Mouse (Mus musculus): Measurements from ENCODE around the gene Zfp524. TPM values are rescaled to one million over a fixed set of nuclear protein-coding genes. Genes with fewer than 3 reads are reported as not detected.
A peak's percentile ranks its signal among the peaks of the same experiment; 100 is the strongest.

The Zfp524 gene
- total and polyA plus RNA-seq, 3 experiments = 2.3 to 8.4 (median 4.4) TPM

GRCm38 (mm10) chr7:5015118-5016001, 1.1 kb downstream of the Zfp524 start, which contains the start of gene Gm44973 (continued):
- TF ChIP-seq SMC3 (IDR thresholded peaks at IDR 0.05; ENCODE audit: low read depth, low read length) (no peak), ETS1 (conservative IDR thresholded peaks at IDR 0.05; ENCODE audit: low read depth, low read length) (no peak), ZKSCAN1 (IDR thresholded peaks at IDR 0.05; ENCODE audit: borderline replicate concordance, low read depth, low read length) (no peak), E2F4 (IDR thresholded peaks at IDR 0.05; ENCODE audit: insufficient replicate concordance, low read depth, low read length) (peak; percentile 58; the same call in 1 of the 2 replicates), NELFE (IDR thresholded peaks at IDR 0.05; ENCODE audit: low read depth, low read length) (peak; percentile 40; the same call in 1 of the 2 replicates), MAZ (IDR thresholded peaks at IDR 0.05; ENCODE audit: low read depth, low read length) (peak; percentile 91), NRF1 (IDR thresholded peaks at IDR 0.05; ENCODE audit: low read depth, low read length) (peak; percentile 65), CHD1 (IDR thresholded peaks at IDR 0.05; ENCODE audit: low read depth, low read length) (no peak), MYC (IDR thresholded peaks at IDR 0.05; ENCODE audit: low read depth, low read length) (0 out of 2 replicates have a peak, but pooled peaks have one; percentile 46), SIN3A (IDR thresholded peaks at IDR 0.05; ENCODE audit: low read length) (peak; percentile 54; the same call in 1 of the 2 replicates), MAFK (IDR thresholded peaks at IDR 0.05; ENCODE audit: insufficient replicate concordance, low read length) (no peak), USF2 (conservative IDR thresholded peaks at IDR 0.05; ENCODE audit: low read depth, low read length) (no peak), USF1 (IDR thresholded peaks at IDR 0.05; ENCODE audit: low read depth, low read length) (no peak), MXI1 (IDR thresholded peaks at IDR 0.05; ENCODE audit: low read depth, low read length) (peak; percentile 66), UBTF (IDR thresholded peaks at IDR 0.05; ENCODE audit: low read depth, low read length) (no peak), GABPA (IDR thresholded peaks at IDR 0.05; ENCODE audit: insufficient replicate concordance, low read depth, low read length) (no peak), RAD21 (IDR thresholded peaks at IDR 0.05; ENCODE audit: low read depth, low read length) (no peak), POLR2A (IDR thresholded peaks at IDR 0.05; ENCODE audit: low read depth, low read length) (peak; percentile 68; the same call in 1 of the 2 replicates), HCFC1 (IDR thresholded peaks at IDR 0.05; ENCODE audit: low read depth, low read length) (no peak), TCF12 (IDR thresholded peaks at IDR 0.05; ENCODE audit: low read depth, low read length) (peak; percentile 19; the same call in 1 of the 2 replicates), KAT2A (IDR thresholded peaks at IDR 0.05; ENCODE audit: insufficient replicate concordance, low read length) (0 out of 2 replicates have a peak, but pooled peaks have one; percentile 2), TBP (conservative IDR thresholded peaks at IDR 0.05; ENCODE audit: low read depth, low read length) (no peak)

- peak overlapping the region; percentile 44 to 73 (median 61) for H3K4me3 ChIP-seq (replicated peaks in 1 of 3; ENCODE audit: low read depth in 2 of 3, low read length in 2 of 3, poor library complexity in 1 of 3)
- no peak for DNase-seq (ENCODE audit: extremely low read depth)
- dilution Hi-C loops (cut with MboI; ENCODE audit: extremely low pct_ligation_motif_present, extremely low pct_unique_long_range_greater_than_20kb, low sequenced_read_pairs) = no loop called here
Measured at GRCm38 (mm10) chr7:5016057-5016456, 1.8 kb downstream of the Zfp524 start.

More at GRCm38 (mm10) chr7:5016057-5016456, 1.8 kb downstream of the Zfp524 start:
- H3K27me3 ChIP-seq (replicated peaks) = no peaks in the 10 kb centered on the region
- no peak for TF ChIP-seq MAZ (IDR thresholded peaks at IDR 0.05; ENCODE audit: low read depth, low read length)
- in situ Hi-C loops (cut with MboI; ENCODE audit: low pct_ligation_motif_present, low pct_unique_long_range_greater_than_20kb, low sequenced_read_pairs) = no loop called here
- H3K36me3 ChIP-seq (replicated peaks in 1 of 2; ENCODE audit: control insufficient read depth in 1 of 2, insufficient read depth in 1 of 2, low read length in 1 of 2) = peaks cover 23 to 32% of the 10 kb centered on the region in 2 experiments
- peak overlapping the region; percentile 74 for H3K4me2 ChIP-seq (ENCODE audit: insufficient read depth, low read depth, poor library complexity, severe bottlenecking)
- peaks cover 12% of the 10 kb centered on the region for H3K79me2 ChIP-seq (replicated peaks; ENCODE audit: control insufficient read depth, extremely low read depth, insufficient read depth, poor library complexity, severe bottlenecking)
- peaks cover 6% of the 10 kb centered on the region for H3K9me3 ChIP-seq (replicated peaks; ENCODE audit: low read length)
- peak overlapping the region; percentile 81 for H3K9ac ChIP-seq (ENCODE audit: insufficient read depth, low read depth)
- H3K27ac ChIP-seq (ENCODE audit: insufficient read depth, low read depth) = peak overlapping the region; percentile 90
- H3K4me1 ChIP-seq (ENCODE audit: control insufficient read depth in 1 of 2, insufficient read depth in 2 of 2) = peaks cover 4 to 37% of the 10 kb centered on the region in 2 experiments
